Mouse (Mus musculus): ENCODE measurements around the gene Slc22a22. TPM values are rescaled to one million over a fixed set of nuclear protein-coding genes. Genes with fewer than 3 reads are reported as not detected.

Gene Slc22a22
- total and polyA plus RNA-seq, 3 experiments = 0.16 TPM; not detected in 2

DNA sequence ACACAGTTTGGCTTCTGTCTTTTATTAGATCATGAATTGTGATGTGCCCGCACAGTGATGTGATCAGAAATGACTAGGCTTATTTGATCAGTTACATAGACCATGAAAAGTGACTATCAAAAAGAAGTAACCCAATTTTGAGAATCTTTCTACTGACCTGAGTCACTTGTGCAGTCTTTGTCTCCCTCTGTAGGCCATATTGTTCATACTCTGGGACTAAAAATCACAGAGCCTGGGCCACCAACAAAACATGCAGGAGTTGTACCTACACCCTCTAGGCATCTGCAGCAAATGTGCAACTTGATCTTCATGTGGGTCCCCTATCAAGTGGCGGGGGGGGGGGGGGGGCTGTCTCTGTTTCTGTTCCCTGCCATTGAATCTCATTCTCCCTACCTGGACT lies 68.9 kb downstream of the Slc22a22 start:
- Histone ChIP-seq H3K4me3 (ENCODE audit: low read depth, low read length) (no peak overlapping the region), H3K36me3 (replicated peaks) (no peaks in the 10 kb centered on the region), H3K4me1 (ENCODE audit: insufficient read depth, low read depth, low read length) (no peaks in the 10 kb centered on the region), H3K27me3 (ENCODE audit: insufficient read depth, low read length) (no peaks in the 10 kb centered on the region), H3K9me3 (replicated peaks) (no peaks in the 10 kb centered on the region)
- DNase-seq (ENCODE audit: low spot score) (no peak), ATAC-seq (ENCODE audit: extremely low read depth, insufficient number of reproducible peaks, low FRiP score, poor library complexity, severe bottlenecking) (no peak)
- TF ChIP-seq POLR2AphosphoS5 (IDR thresholded peaks at IDR 0.05; ENCODE audit: insufficient replicate concordance, low read depth, low read length) (no peak), GATA2 (IDR thresholded peaks at IDR 0.05; ENCODE audit: borderline replicate concordance, low read depth, low read length) (no peak), TAL1 (conservative IDR thresholded peaks at IDR 0.05; ENCODE audit: low read depth, low read length) (no peak)

- Histone ChIP-seq H3K4me1 (ENCODE audit: insufficient read depth, low read depth, low read length) (no peaks in the 10 kb centered on the region), H3K9me3 (replicated peaks) (no peaks in the 10 kb centered on the region), H3K27me3 (ENCODE audit: insufficient read depth, low read length) (no peaks in the 10 kb centered on the region), H3K36me3 (replicated peaks) (no peaks in the 10 kb centered on the region), H3K4me3 (ENCODE audit: low read depth, low read length) (no peak overlapping the region)
- ATAC-seq (ENCODE audit: extremely low read depth, insufficient number of reproducible peaks, low FRiP score, poor library complexity, severe bottlenecking) (no peak), DNase-seq (ENCODE audit: low spot score) (no peak)
- TF ChIP-seq CTCF (IDR thresholded peaks at IDR 0.05; ENCODE audit: low read depth, low read length) = no peak
- no peak for TF ChIP-seq TAL1 (conservative IDR thresholded peaks at IDR 0.05; ENCODE audit: low read depth, low read length)
- TF ChIP-seq POLR2AphosphoS5 (IDR thresholded peaks at IDR 0.05; ENCODE audit: insufficient replicate concordance, low read depth, low read length) = no peak
- no peak for TF ChIP-seq GATA1 (IDR thresholded peaks at IDR 0.05; ENCODE audit: borderline replicate concordance, low read length)
- no peak for TF ChIP-seq GATA2 (IDR thresholded peaks at IDR 0.05; ENCODE audit: borderline replicate concordance, low read depth, low read length)
Observed at GRCm38 (mm10) chr15:57398439-57399148, 78.8 kb downstream of the Slc22a22 start.

DNA sequence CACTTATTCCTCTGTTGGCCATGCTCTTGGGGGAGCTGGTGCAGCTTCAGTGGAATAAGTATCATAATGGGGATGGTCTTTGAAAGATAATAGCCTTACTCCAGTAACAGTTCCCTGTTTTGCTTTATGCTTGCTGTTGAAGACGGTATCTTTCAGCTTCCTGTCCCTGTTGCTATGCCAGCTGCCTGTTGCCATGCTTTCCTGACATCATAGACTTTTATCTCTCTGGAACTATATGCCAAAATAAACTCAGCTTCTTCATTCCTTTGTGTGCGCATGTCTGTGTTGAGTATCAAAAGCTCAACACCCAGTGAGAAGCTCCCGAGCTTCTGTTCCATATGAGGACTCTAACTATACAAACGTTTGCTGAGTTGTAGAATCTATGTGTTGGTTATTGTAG lies 83.4 kb downstream of the Slc22a22 start:
- Histone ChIP-seq H3K27me3 (ENCODE audit: insufficient read depth, low read length) (no peaks in the 10 kb centered on the region), H3K36me3 (replicated peaks) (no peaks in the 10 kb centered on the region), H3K4me1 (ENCODE audit: insufficient read depth, low read depth, low read length) (no peaks in the 10 kb centered on the region), H3K9me3 (replicated peaks) (no peaks in the 10 kb centered on the region), H3K4me3 (ENCODE audit: low read depth, low read length) (no peak overlapping the region)
- no peak for DNase-seq (ENCODE audit: low spot score)
- no peak for ATAC-seq (ENCODE audit: extremely low read depth, insufficient number of reproducible peaks, low FRiP score, poor library complexity, severe bottlenecking)
- TF ChIP-seq CTCF (IDR thresholded peaks at IDR 0.05; ENCODE audit: low read depth, low read length) (no peak), TAL1 (conservative IDR thresholded peaks at IDR 0.05; ENCODE audit: low read depth, low read length) (no peak), POLR2AphosphoS5 (IDR thresholded peaks at IDR 0.05; ENCODE audit: insufficient replicate concordance, low read depth, low read length) (no peak), GATA1 (IDR thresholded peaks at IDR 0.05; ENCODE audit: borderline replicate concordance, low read length) (no peak), GATA2 (IDR thresholded peaks at IDR 0.05; ENCODE audit: borderline replicate concordance, low read depth, low read length) (no peak)

DNA sequence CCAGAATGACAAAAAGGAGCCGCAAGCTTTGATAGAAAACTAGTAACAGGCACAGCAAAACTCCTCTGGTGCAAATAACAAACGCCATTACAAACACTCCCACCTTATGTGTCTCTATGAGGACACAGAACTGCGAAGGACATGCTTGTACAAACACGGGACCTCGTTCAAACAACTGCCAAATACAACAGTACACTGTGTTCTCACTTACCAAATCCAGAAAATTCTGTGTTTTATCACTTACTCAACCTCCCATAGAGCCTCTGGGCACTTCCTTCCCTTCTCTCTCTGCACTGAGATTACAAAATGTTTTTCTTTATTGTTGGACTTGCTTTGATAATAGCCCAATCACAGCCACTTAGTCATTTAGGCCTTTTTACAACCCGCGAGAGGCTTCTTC lies 97.0 kb downstream of the Slc22a22 start:
- no peak for ATAC-seq (ENCODE audit: extremely low read depth, insufficient number of reproducible peaks, low FRiP score, poor library complexity, severe bottlenecking)
- H3K27me3 ChIP-seq (ENCODE audit: insufficient read depth, low read length) = no peaks in the 10 kb centered on the region
- no peaks in the 10 kb centered on the region for H3K4me1 ChIP-seq (ENCODE audit: insufficient read depth, low read depth, low read length)
- no peaks in the 10 kb centered on the region for H3K36me3 ChIP-seq (replicated peaks)
- no peak overlapping the region for H3K4me3 ChIP-seq (ENCODE audit: low read depth, low read length)
- no peaks in the 10 kb centered on the region for H3K9me3 ChIP-seq (replicated peaks)
- no peak for DNase-seq (ENCODE audit: low spot score)
- no peak for TF ChIP-seq POLR2AphosphoS5 (IDR thresholded peaks at IDR 0.05; ENCODE audit: insufficient replicate concordance, low read depth, low read length)
- TF ChIP-seq TAL1 (conservative IDR thresholded peaks at IDR 0.05; ENCODE audit: low read depth, low read length) = no peak
- no peak for TF ChIP-seq GATA1 (IDR thresholded peaks at IDR 0.05; ENCODE audit: borderline replicate concordance, low read length)
- no peak for TF ChIP-seq CTCF (IDR thresholded peaks at IDR 0.05; ENCODE audit: low read depth, low read length)

GRCm38 (mm10) chr15:57366446-57366845 lies 111.0 kb downstream of the Slc22a22 start:
- no peak overlapping the region for H3K4me3 ChIP-seq (ENCODE audit: low read depth, low read length)
- H3K36me3 ChIP-seq (replicated peaks) = no peaks in the 10 kb centered on the region
- no peak for TF ChIP-seq POLR2AphosphoS5 (IDR thresholded peaks at IDR 0.05; ENCODE audit: insufficient replicate concordance, low read depth, low read length)
- no peak for TF ChIP-seq GATA2 (IDR thresholded peaks at IDR 0.05; ENCODE audit: borderline replicate concordance, low read depth, low read length)
- no peak for TF ChIP-seq TAL1 (conservative IDR thresholded peaks at IDR 0.05; ENCODE audit: low read depth, low read length)
- TF ChIP-seq CTCF (IDR thresholded peaks at IDR 0.05; ENCODE audit: low read depth, low read length) = no peak
- no peak for TF ChIP-seq GATA1 (IDR thresholded peaks at IDR 0.05; ENCODE audit: borderline replicate concordance, low read length)
- DNase-seq (ENCODE audit: low spot score) = no peak
- H3K27me3 ChIP-seq (ENCODE audit: insufficient read depth, low read length) = no peaks in the 10 kb centered on the region
- ATAC-seq (ENCODE audit: extremely low read depth, insufficient number of reproducible peaks, low FRiP score, poor library complexity, severe bottlenecking) = no peak
- H3K4me1 ChIP-seq (ENCODE audit: insufficient read depth, low read depth, low read length) = no peaks in the 10 kb centered on the region
- H3K9me3 ChIP-seq (replicated peaks) = no peaks in the 10 kb centered on the region

DNA sequence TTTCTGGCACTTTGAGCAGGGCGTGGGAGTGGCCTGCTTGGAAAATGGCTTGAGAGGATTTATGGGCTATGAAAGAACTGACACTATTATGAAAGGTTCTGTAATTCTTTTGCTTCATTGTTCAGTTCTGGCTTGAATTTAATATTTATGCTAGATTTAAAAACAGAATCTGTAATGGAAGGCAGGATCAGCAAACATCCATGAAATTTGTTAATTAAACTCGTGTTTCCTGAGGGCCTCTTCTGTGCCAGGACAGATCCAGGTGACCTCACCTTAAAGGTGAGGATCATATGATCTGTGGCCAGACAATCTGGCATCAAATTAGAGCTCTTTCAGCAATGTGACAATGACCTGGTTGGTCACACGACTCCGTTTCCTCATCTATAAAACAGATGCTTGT lies 122.1 kb downstream of the Slc22a22 start:
- Histone ChIP-seq H3K4me1 (ENCODE audit: insufficient read depth, low read depth, low read length) (no peaks in the 10 kb centered on the region), H3K4me3 (ENCODE audit: low read depth, low read length) (no peak overlapping the region), H3K27me3 (ENCODE audit: insufficient read depth, low read length) (no peaks in the 10 kb centered on the region), H3K36me3 (replicated peaks) (no peaks in the 10 kb centered on the region), H3K9me3 (replicated peaks) (no peaks in the 10 kb centered on the region)
- TF ChIP-seq GATA1 (IDR thresholded peaks at IDR 0.05; ENCODE audit: borderline replicate concordance, low read length) = no peak
- no peak for TF ChIP-seq TAL1 (conservative IDR thresholded peaks at IDR 0.05; ENCODE audit: low read depth, low read length)
- TF ChIP-seq POLR2AphosphoS5 (IDR thresholded peaks at IDR 0.05; ENCODE audit: insufficient replicate concordance, low read depth, low read length) = no peak
- no peak for TF ChIP-seq CTCF (IDR thresholded peaks at IDR 0.05; ENCODE audit: low read depth, low read length)
- TF ChIP-seq GATA2 (IDR thresholded peaks at IDR 0.05; ENCODE audit: borderline replicate concordance, low read depth, low read length) = no peak
- DNase-seq (ENCODE audit: low spot score) (no peak), ATAC-seq (ENCODE audit: extremely low read depth, insufficient number of reproducible peaks, low FRiP score, poor library complexity, severe bottlenecking) (no peak)

All from G1E (cell line).